Mouse (Mus musculus): ENCODE measurements around the gene Zc3h12d. TPM values are rescaled to one million over a fixed set of nuclear protein-coding genes. Genes with fewer than 3 reads are reported as not detected.

Zc3h12d gene
- polyA plus RNA-seq, 2 experiments = 0.19 to 0.38 TPM

GRCm38 (mm10) chr10:7864806-7865205 is 32.5 kb downstream of the Zc3h12d start:
- no peaks in the 10 kb centered on the region for H3K9me3 ChIP-seq (ENCODE audit: control insufficient read depth, low read length)
- H3K9ac ChIP-seq (ENCODE audit: low read depth, low read length, severe bottlenecking) = no peak overlapping the region
- H3K36me3 ChIP-seq (ENCODE audit: control insufficient read depth, insufficient read depth, low read length) = no peaks in the 10 kb centered on the region
- ATAC-seq (ENCODE audit: low FRiP score, low read depth) = no peak
- 79% methylated on average over 3 of the region's 3 CpGs for WGBS
- H3K27me3 ChIP-seq (ENCODE audit: control insufficient read depth, insufficient read depth, low read length) = peaks cover 21% of the 10 kb centered on the region; the same call in 1 of the 2 replicates
- peaks cover 13% of the 10 kb centered on the region; the same call in 1 of the 2 replicates for H3K4me1 ChIP-seq (ENCODE audit: control insufficient read depth, insufficient read depth, low read length)
- DNase-seq (ENCODE audit: low spot score) = no peak
- no peak overlapping the region for H3K27ac ChIP-seq (replicated peaks; ENCODE audit: low read depth, low read length)
- no peak overlapping the region for H3K4me2 ChIP-seq (replicated peaks; ENCODE audit: low read depth, low read length, severe bottlenecking)
- no peak for TF ChIP-seq POLR2A (IDR thresholded peaks at IDR 0.05; ENCODE audit: borderline replicate concordance, extremely low read depth, insufficient read depth, insufficient read length)
- H3K4me3 ChIP-seq (replicated peaks; ENCODE audit: low read length) = no peak overlapping the region

GRCm38 (mm10) chr10:7866762-7867665 is 34.7 kb downstream of the Zc3h12d start:
- peak overlapping the region; percentile 48 for H3K9ac ChIP-seq (ENCODE audit: low read depth, low read length, severe bottlenecking)
- 27% methylated on average over 33 of the region's 50 CpGs for WGBS
- no peak overlapping the region for H3K27ac ChIP-seq (replicated peaks; ENCODE audit: low read depth, low read length)
- H3K4me3 ChIP-seq (replicated peaks; ENCODE audit: low read length) = peak overlapping the region; percentile 35
- TF ChIP-seq POLR2A (IDR thresholded peaks at IDR 0.05; ENCODE audit: borderline replicate concordance, extremely low read depth, insufficient read depth, insufficient read length) = no peak
- peaks cover 21% of the 10 kb centered on the region; the same call in 1 of the 2 replicates for H3K27me3 ChIP-seq (ENCODE audit: control insufficient read depth, insufficient read depth, low read length)
- H3K4me2 ChIP-seq (replicated peaks; ENCODE audit: low read depth, low read length, severe bottlenecking) = peak overlapping the region; percentile 60
- no peak for DNase-seq (ENCODE audit: low spot score)
- H3K9me3 ChIP-seq (ENCODE audit: control insufficient read depth, low read length) = no peaks in the 10 kb centered on the region
- H3K36me3 ChIP-seq (ENCODE audit: control insufficient read depth, insufficient read depth, low read length) = no peaks in the 10 kb centered on the region
- no peak for ATAC-seq (ENCODE audit: low FRiP score, low read depth)
- H3K4me1 ChIP-seq (ENCODE audit: control insufficient read depth, insufficient read depth, low read length) = peaks cover 6% of the 10 kb centered on the region; the same call in 1 of the 2 replicates

GRCm38 (mm10) chr10:7867666-7868030 is 35.4 kb downstream of the Zc3h12d start:
- WGBS = 28% methylated on average over 21 of the region's 21 CpGs
- H3K27ac ChIP-seq (replicated peaks; ENCODE audit: low read depth, low read length) = no peak overlapping the region
- TF ChIP-seq POLR2A (IDR thresholded peaks at IDR 0.05; ENCODE audit: borderline replicate concordance, extremely low read depth, insufficient read depth, insufficient read length) = no peak
- peak overlapping the region; percentile 35 for H3K4me3 ChIP-seq (replicated peaks; ENCODE audit: low read length)
- H3K4me2 ChIP-seq (replicated peaks; ENCODE audit: low read depth, low read length, severe bottlenecking) = peak overlapping the region; percentile 60
- H3K9me3 ChIP-seq (ENCODE audit: control insufficient read depth, low read length) = no peaks in the 10 kb centered on the region
- H3K27me3 ChIP-seq (ENCODE audit: control insufficient read depth, insufficient read depth, low read length) = peaks cover 21% of the 10 kb centered on the region; the same call in 1 of the 2 replicates
- peak overlapping the region; percentile 48 for H3K9ac ChIP-seq (ENCODE audit: low read depth, low read length, severe bottlenecking)
- H3K36me3 ChIP-seq (ENCODE audit: control insufficient read depth, insufficient read depth, low read length) = no peaks in the 10 kb centered on the region
- ATAC-seq (ENCODE audit: low FRiP score, low read depth) (no peak), DNase-seq (ENCODE audit: low spot score) (no peak)
- peaks cover 6% of the 10 kb centered on the region; the same call in 1 of the 2 replicates for H3K4me1 ChIP-seq (ENCODE audit: control insufficient read depth, insufficient read depth, low read length)

GRCm38 (mm10) chr10:7869746-7870145 is 37.5 kb downstream of the Zc3h12d start:
- H3K9ac ChIP-seq (ENCODE audit: low read depth, low read length, severe bottlenecking) = no peak overlapping the region
- no peaks in the 10 kb centered on the region for H3K36me3 ChIP-seq (ENCODE audit: control insufficient read depth, insufficient read depth, low read length)
- no peak overlapping the region for H3K27ac ChIP-seq (replicated peaks; ENCODE audit: low read depth, low read length)
- WGBS = 50% methylated on average over 8 of the region's 8 CpGs
- H3K4me1 ChIP-seq (ENCODE audit: control insufficient read depth, insufficient read depth, low read length) = peaks cover 6% of the 10 kb centered on the region; the same call in 1 of the 2 replicates
- no peaks in the 10 kb centered on the region for H3K9me3 ChIP-seq (ENCODE audit: control insufficient read depth, low read length)
- no peak for TF ChIP-seq POLR2A (IDR thresholded peaks at IDR 0.05; ENCODE audit: borderline replicate concordance, extremely low read depth, insufficient read depth, insufficient read length)
- H3K27me3 ChIP-seq (ENCODE audit: control insufficient read depth, insufficient read depth, low read length) = peaks cover 21% of the 10 kb centered on the region; the same call in 1 of the 2 replicates
- no peak overlapping the region for H3K4me2 ChIP-seq (replicated peaks; ENCODE audit: low read depth, low read length, severe bottlenecking)
- no peak overlapping the region for H3K4me3 ChIP-seq (replicated peaks; ENCODE audit: low read length)
- no peak for DNase-seq (ENCODE audit: low spot score)
- no peak for ATAC-seq (ENCODE audit: low FRiP score, low read depth)

- no peaks in the 10 kb centered on the region for H3K36me3 ChIP-seq (ENCODE audit: control insufficient read depth, insufficient read depth, low read length)
- H3K27ac ChIP-seq (replicated peaks; ENCODE audit: low read depth, low read length) = no peak overlapping the region
- H3K4me2 ChIP-seq (replicated peaks; ENCODE audit: low read depth, low read length, severe bottlenecking) = no peak overlapping the region
- H3K9ac ChIP-seq (ENCODE audit: low read depth, low read length, severe bottlenecking) = no peak overlapping the region
- no peaks in the 10 kb centered on the region for H3K9me3 ChIP-seq (ENCODE audit: control insufficient read depth, low read length)
- TF ChIP-seq POLR2A (IDR thresholded peaks at IDR 0.05; ENCODE audit: borderline replicate concordance, extremely low read depth, insufficient read depth, insufficient read length) = no peak
- 60% methylated on average over 11 of the region's 11 CpGs for WGBS
- no peak for DNase-seq (ENCODE audit: low spot score)
- H3K27me3 ChIP-seq (ENCODE audit: control insufficient read depth, insufficient read depth, low read length) = peaks cover 21% of the 10 kb centered on the region; the same call in 1 of the 2 replicates
- ATAC-seq (ENCODE audit: low FRiP score, low read depth) = no peak
- H3K4me1 ChIP-seq (ENCODE audit: control insufficient read depth, insufficient read depth, low read length) = peaks cover 6% of the 10 kb centered on the region; the same call in 1 of the 2 replicates
- no peak overlapping the region for H3K4me3 ChIP-seq (replicated peaks; ENCODE audit: low read length)
Measured at GRCm38 (mm10) chr10:7870571-7871315, 38.5 kb downstream of the Zc3h12d start.

All from limb, embryonic 14.5 days (tissue).